In the genomic region with DNA sequence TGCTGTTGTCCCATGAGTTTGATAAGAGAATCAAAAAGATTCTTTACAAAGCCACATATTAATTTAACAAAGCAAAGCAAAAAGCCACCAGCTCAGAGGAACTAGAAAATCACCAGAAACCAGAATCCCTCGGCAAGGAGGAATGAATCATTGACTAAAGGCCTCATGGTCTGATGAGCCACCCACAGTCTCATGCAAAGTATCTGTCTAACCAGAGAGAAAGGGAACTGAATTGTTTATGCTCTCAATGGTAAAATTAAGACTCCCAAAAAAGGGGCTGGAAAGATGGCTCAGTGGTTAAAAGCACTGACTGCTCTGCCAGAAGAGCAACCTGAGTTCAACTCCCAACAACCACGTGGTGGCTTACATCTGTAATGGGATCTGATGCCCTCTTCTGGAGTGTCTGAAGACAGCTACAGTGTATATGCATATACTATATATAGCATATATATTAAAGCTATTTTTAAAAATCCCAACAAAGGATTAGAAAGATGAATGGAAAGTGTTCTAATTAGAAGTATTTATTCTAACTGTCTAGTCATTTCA, we compare ENCODE assay signal across 27 mouse cellular contexts. TPM values are rescaled to one million over a fixed set of nuclear protein-coding genes. Genes with fewer than 3 reads are reported as not detected.
DNase-seq lines count a peak whose midpoint lies in the region; ATAC-seq and TF ChIP-seq lines count a peak whose summit lies in the region.
"Had no signal": no experiment of that assay in that cellular context is flagged by ENCODE, and none has a peak within 500 bp of the region (broad histone marks: within the 10 kb centered on the region; RNA-seq: fewer than 3 reads in every experiment).

No protein-coding gene starts in this region.

- H3K4me2 ChIP-seq in hindbrain, postnatal 0 days (ENCODE audit: low read depth, low read length): no peak overlapping the region
- H3K4me2 ChIP-seq in intestine, embryonic 16.5 days (ENCODE audit: low read depth, low read length): no peak overlapping the region
- H3K4me2 ChIP-seq: embryonic facial prominence, embryonic 13.5 days; forebrain, embryonic 13.5 days; heart, embryonic 11.5 days; hindbrain, embryonic 12.5 days; hindbrain, embryonic 15.5 days; intestine, embryonic 15.5 days had no signal

- H3K27me3 ChIP-seq in hindbrain, postnatal 0 days (ENCODE audit: insufficient read depth, low read length): no peaks in the 10 kb centered on the region
- H3K27me3 ChIP-seq in intestine, embryonic 16.5 days (replicated peaks; ENCODE audit: control insufficient read depth, insufficient read depth, low read length): no peaks in the 10 kb centered on the region
- H3K27me3 ChIP-seq: embryonic facial prominence, embryonic 13.5 days; forebrain, embryonic 13.5 days; hindbrain, embryonic 12.5 days; hindbrain, embryonic 15.5 days; intestine, embryonic 15.5 days had no signal

- peaks cover 16% of the 10 kb centered on the region for H3K79me2 ChIP-seq in macrophage (ENCODE audit: inconsistent target)

- H3K36me3 ChIP-seq in macrophage (ENCODE audit: inconsistent target): peaks cover 82% of the 10 kb centered on the region
- H3K36me3 ChIP-seq in hindbrain, postnatal 0 days (ENCODE audit: insufficient read depth, low read length): no peaks in the 10 kb centered on the region
- H3K36me3 ChIP-seq in intestine, embryonic 16.5 days (ENCODE audit: control insufficient read depth, insufficient read depth, low read length): no peaks in the 10 kb centered on the region
- H3K36me3 ChIP-seq: embryonic facial prominence, embryonic 10.5 days; forebrain, embryonic 10.5 days; hindbrain, embryonic 12.5 days; hindbrain, embryonic 15.5 days; intestine, embryonic 15.5 days had no signal

- no peak for TF ChIP-seq CTCF in bone marrow macrophage, adult 2 months (IDR thresholded peaks at IDR 0.05; ENCODE audit: low read depth, low read length)
- TF ChIP-seq CTCF in hindbrain, postnatal 0 days (IDR thresholded peaks at IDR 0.05; ENCODE audit: low read depth): no peak

- TF ChIP-seq POLR2A in bone marrow macrophage, adult 2 months (IDR thresholded peaks at IDR 0.05; ENCODE audit: borderline replicate concordance, low read depth, low read length): no peak

- no peaks in the 10 kb centered on the region for H3K9me3 ChIP-seq in hindbrain, postnatal 0 days (ENCODE audit: low read length)
- no peaks in the 10 kb centered on the region for H3K9me3 ChIP-seq in intestine, embryonic 16.5 days (ENCODE audit: control insufficient read depth, low read length)
- H3K9me3 ChIP-seq: embryonic facial prominence, embryonic 10.5 days; embryonic facial prominence, embryonic 13.5 days; forebrain, embryonic 10.5 days; forebrain, embryonic 13.5 days; hindbrain, embryonic 12.5 days; hindbrain, embryonic 15.5 days; intestine, embryonic 15.5 days had no signal

- no peak overlapping the region for H3K9ac ChIP-seq in hindbrain, postnatal 0 days (replicated peaks; ENCODE audit: low read length)
- no peak overlapping the region for H3K9ac ChIP-seq in intestine, embryonic 16.5 days (ENCODE audit: low read depth, low read length)
- H3K9ac ChIP-seq: embryonic facial prominence, embryonic 13.5 days; forebrain, embryonic 13.5 days; hindbrain, embryonic 12.5 days; hindbrain, embryonic 15.5 days; intestine, embryonic 15.5 days had no signal

- DNase-seq in B cell, adult 2 months: peak; percentile 23 to 27
- no peak for DNase-seq in heart, adult 9 months (ENCODE audit: low spot score in 2 of 2)
- no peak for DNase-seq in hindbrain, postnatal 0 days (ENCODE audit: low spot score)
- DNase-seq: adrenal gland, adult 8-10 months; adrenal gland, postnatal 25 days; cerebellum, adult 11 months; cerebellum, adult 2 months; cerebellum, adult 9-11 months; cerebellum, postnatal 25 days; embryo, embryonic 11 days; gastrocnemius, postnatal 10 days; gastrocnemius, postnatal 36 days; heart, adult 2 months had no signal

- H3K4me1 ChIP-seq in bone marrow macrophage, adult 2 months (ENCODE audit: control insufficient read depth, insufficient read depth, low read length): peaks cover 3% of the 10 kb centered on the region
- H3K4me1 ChIP-seq in hindbrain, postnatal 0 days (ENCODE audit: insufficient read depth, low read length): no peaks in the 10 kb centered on the region
- H3K4me1 ChIP-seq in intestine, embryonic 16.5 days (ENCODE audit: control insufficient read depth, insufficient read depth, low read length): no peaks in the 10 kb centered on the region
- H3K4me1 ChIP-seq: embryonic facial prominence, embryonic 10.5 days; forebrain, embryonic 10.5 days; forebrain, embryonic 13.5 days; hindbrain, embryonic 12.5 days; hindbrain, embryonic 15.5 days; intestine, embryonic 15.5 days had no signal

- peak overlapping the region; percentile 21; the same call in 1 of the 2 replicates for H3K27ac ChIP-seq in bone marrow macrophage, adult 2 months (ENCODE audit: insufficient read depth, low read depth, low read length)
- peak overlapping the region; percentile 2; the same call in 1 of the 2 replicates for H3K27ac ChIP-seq in macrophage
- no peak overlapping the region for H3K27ac ChIP-seq in hindbrain, postnatal 0 days
- H3K27ac ChIP-seq in intestine, embryonic 16.5 days (ENCODE audit: low read length): no peak overlapping the region
- H3K27ac ChIP-seq: embryonic facial prominence, embryonic 10.5 days; embryonic facial prominence, embryonic 13.5 days; forebrain, embryonic 10.5 days; forebrain, embryonic 13.5 days; heart, adult 2 months; hindbrain, embryonic 12.5 days; hindbrain, embryonic 15.5 days; intestine, embryonic 15.5 days had no signal

- no peak overlapping the region for H3K4me3 ChIP-seq in bone marrow macrophage, adult 2 months (ENCODE audit: insufficient read depth, low read length)
- no peak overlapping the region for H3K4me3 ChIP-seq in macrophage (ENCODE audit: inconsistent target)
- H3K4me3 ChIP-seq in hindbrain, postnatal 0 days (ENCODE audit: low read length): no peak overlapping the region
- no peak overlapping the region for H3K4me3 ChIP-seq in intestine, embryonic 16.5 days (ENCODE audit: low read length)
- H3K4me3 ChIP-seq: embryonic facial prominence, embryonic 10.5 days; embryonic facial prominence, embryonic 13.5 days; forebrain, embryonic 10.5 days; forebrain, embryonic 13.5 days; heart, adult 2 months; hindbrain, embryonic 12.5 days; hindbrain, embryonic 15.5 days; intestine, embryonic 15.5 days had no signal

- 59% methylated on average over 2 of the region's 2 CpGs for WGBS in macrophage (ENCODE audit: missing documents)
- 74% methylated on average over 2 of the region's 2 CpGs for WGBS in hindbrain, postnatal 0 days
- 74% methylated on average over 2 of the region's 2 CpGs for whole genome bisulfite sequencing in intestine, embryonic 16.5 days

- ATAC-seq in hindbrain, postnatal 0 days: no peak
- ATAC-seq in intestine, embryonic 16.5 days: no peak
- ATAC-seq: activated CD4-positive, CD25-positive, alpha-beta regulatory T cell, adult 4 months; CD4-positive, CD25-positive, alpha-beta regulatory T cell, adult 4 months; forebrain, embryonic 13.5 days; forebrain, embryonic 16.5 days; intestine, embryonic 15.5 days had no signal

RNA-seq across cellular contexts. Expression of gene Anxa1, which starts 9.5 kb away (rescaled TPM):
- polyA plus RNA-seq in bone marrow macrophage, adult 2 months (2012; ENCODE audit: insufficient read depth, insufficient read length, missing spikeins): 527 and 594 TPM in 2 replicates
- 1,000 to 10,000 TPM in 1 of 26 experiments, 100 to 1,000 TPM in 19, 10 to 100 TPM in 6; 77.8 to 1,070 (median 425) TPM for total RNA-seq in macrophage (2018; cell fraction: chromatin; rRNA removed)
- 100 to 1,000 TPM; 223 to 803 (median 487) TPM for total RNA-seq in macrophage (2018; cell fraction: cytosol; rRNA removed)
- total RNA-seq in macrophage (2018; cell fraction: nucleus; rRNA removed): 100 to 1,000 TPM in 23 of 26 experiments, 10 to 100 TPM in 3; 82.2 to 750 (median 270) TPM
- polyA plus RNA-seq in macrophage (2018): 406 to 1,005 TPM (median 588 TPM) in 3 replicates
- 4.8 and 10.8 TPM in 2 replicates for total RNA-seq in hindbrain, postnatal 0 days (2014; rRNA removed)
- 14.6 and 18.6 TPM in 2 replicates for polyA plus RNA-seq in hindbrain, postnatal 0 days (2015; fragmentation: Nextera tagmentation; extraction: Ambion mirVana)
- 52.2 and 59.5 TPM in 2 replicates for polyA plus RNA-seq in intestine, embryonic 16.5 days (2015; fragmentation: Nextera tagmentation; extraction: Ambion mirVana)

Comparison
In these comparisons a context has a peak if more than half of its experiments do, and no peak if none do; other contexts are left out.
1. DNase-seq: peak in B cell, adult 2 months (2 of 2); none in heart, adult 9 months (0 of 2) and hindbrain, postnatal 0 days (single experiment).
2. H3K27ac ChIP-seq: peak in bone marrow macrophage, adult 2 months (single experiment) and macrophage (single experiment); none in hindbrain, postnatal 0 days (single experiment) and intestine, embryonic 16.5 days (single experiment).